Mouse (Mus musculus): ENCODE data around the gene Lce1m. TPM values are rescaled to one million over a fixed set of nuclear protein-coding genes. Genes with fewer than 3 reads are reported as not detected.
"Not testable (repeated sequence)": the region's sequence is repeated elsewhere in the genome, so short reads cannot be mapped to it uniquely, and the experiment has no call there.

Gene Lce1m
- total RNA-seq (2021): not detected

- intact Hi-C loops (cut with DNase I): no loop called here
- no peak for DNase-seq (ENCODE audit: low spot score)
Measured at GRCm38 (mm10) chr3:93018960-93019359, at the start of gene Lce1m. Lce1m (minus strand) TSS chr3:93019060.

DNA sequence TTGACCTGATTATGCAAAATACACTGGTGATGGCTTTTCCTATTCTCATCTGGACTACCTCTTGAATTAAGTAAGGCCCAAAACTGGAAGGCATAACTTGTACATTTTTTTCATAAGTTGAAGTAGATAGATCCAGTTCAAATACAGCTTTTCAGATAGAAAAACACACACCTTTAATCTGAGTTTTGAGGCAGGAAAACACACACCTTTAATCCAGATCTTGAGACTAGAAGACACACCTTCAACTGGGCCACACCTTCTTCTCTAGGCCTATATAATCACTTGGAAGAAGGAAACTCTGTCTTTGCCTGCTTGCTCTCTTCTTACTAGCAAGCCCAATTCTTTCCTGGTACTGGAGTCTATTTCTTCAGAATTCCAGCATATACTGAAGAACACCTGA, 49.7 kb upstream of the Lce1m start, which contains the start of gene Gm4858:
Gm4858 (plus strand) TSS at position 301 of the 400 bp plus-strand sequence.
- DNase-seq (ENCODE audit: low spot score); intact Hi-C loops (cut with DNase I): not testable (repeated sequence)

DNA sequence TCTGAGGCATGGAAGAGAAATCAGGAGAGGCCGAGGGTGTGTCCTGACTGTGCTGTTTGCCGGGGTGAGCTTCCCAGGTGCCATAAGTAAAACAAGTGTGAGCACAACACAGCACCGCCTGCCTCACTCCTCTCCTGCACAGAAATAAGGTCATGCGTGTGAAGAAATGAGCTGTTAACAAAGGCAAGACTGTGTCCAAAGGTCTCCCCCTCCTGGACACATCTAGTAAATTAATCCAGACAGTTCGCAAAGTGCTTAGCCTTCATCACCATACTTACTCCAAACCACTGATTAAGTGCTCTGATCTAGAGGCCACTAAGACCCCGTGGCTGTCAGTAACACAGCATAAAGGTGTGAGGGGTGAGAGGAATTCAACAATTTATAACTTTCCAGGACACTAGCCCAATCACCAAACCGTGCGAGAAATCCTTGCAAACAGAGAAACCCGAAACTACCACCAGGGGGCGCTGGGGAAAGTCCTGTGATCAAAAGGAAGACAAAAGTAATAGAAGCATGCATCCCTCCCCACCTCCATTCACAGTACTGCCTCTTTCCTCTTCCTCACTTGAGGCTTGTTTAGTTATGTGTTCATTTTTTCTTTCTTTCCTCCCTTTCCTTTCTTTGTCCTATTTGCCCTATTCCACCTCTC, 34.1 kb upstream of the Lce1m start:
- intact Hi-C loops (cut with DNase I): no loop called here
- no peak for DNase-seq (ENCODE audit: low spot score)

DNA sequence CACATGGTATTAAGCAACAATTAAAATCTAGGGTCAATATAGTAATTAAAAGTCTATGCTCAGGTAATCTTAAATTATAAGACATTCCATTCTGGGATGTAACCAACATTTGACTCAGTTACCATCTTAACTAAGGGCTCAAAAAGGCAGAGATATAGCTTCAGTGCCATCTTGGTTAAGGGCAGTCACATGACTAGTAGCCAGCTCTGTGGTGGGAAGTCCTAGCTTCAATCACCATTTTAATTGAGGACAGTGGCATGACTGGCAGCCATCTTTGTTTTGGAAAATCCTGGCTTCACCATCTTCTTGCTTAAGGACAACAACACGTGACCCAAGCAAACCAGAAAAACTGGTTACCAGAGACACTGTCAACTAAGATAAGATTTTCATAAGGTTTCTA, 31.3 kb upstream of the Lce1m start:
- intact Hi-C loops (cut with DNase I): no loop called here
- DNase-seq (ENCODE audit: low spot score): no peak

- DNase-seq (ENCODE audit: low spot score): no peak
- intact Hi-C loops (cut with DNase I): no loop called here
Measured at GRCm38 (mm10) chr3:93031450-93031849, 12.6 kb upstream of the Lce1m start.

DNA sequence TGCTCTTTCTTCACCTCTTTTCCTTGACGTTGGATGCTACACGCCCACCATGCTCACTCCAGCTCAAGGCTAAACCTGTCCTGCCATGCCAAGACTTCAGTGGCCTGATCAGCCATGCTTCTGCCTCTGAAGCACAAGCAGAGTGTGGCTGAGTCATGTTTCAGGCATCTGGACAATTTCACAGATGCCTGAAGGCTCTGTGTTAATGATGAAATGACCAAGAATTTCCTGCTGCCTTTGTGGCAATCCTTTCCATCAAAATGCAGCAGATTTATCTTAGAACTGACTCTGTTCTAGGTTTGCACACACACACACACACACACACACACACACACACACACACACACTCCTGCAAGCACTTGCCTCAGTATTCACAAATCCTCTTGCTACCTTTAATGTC, 6.6 kb upstream of the Lce1m start:
- intact Hi-C loops (cut with DNase I): loop anchor here (10.0 kb wide), 1 partner anchor 121 kb away; no protein-coding TSS in a partner anchor
- no peak for DNase-seq (ENCODE audit: low spot score)

- intact Hi-C loops (cut with DNase I): loop anchor here (10.0 kb wide), 1 partner anchor 119 kb away; no protein-coding TSS in a partner anchor
- DNase-seq (ENCODE audit: low spot score): no peak
Measured at GRCm38 (mm10) chr3:93023411-93024184, 4.7 kb upstream of the Lce1m start.

- DNase-seq (ENCODE audit: low spot score): no peak
- intact Hi-C loops (cut with DNase I): loop anchor here (10.0 kb wide), 1 partner anchor 116 kb away; no protein-coding TSS in a partner anchor
Measured at GRCm38 (mm10) chr3:93021171-93021570, 2.3 kb upstream of the Lce1m start.

GRCm38 (mm10) chr3:93015460-93016104, 3.3 kb downstream of the Lce1m start, which contains the start of gene Crct1:
Crct1 (minus strand) TSS chr3:93015687.
- intact Hi-C loops (cut with DNase I): no loop called here
- no peak for DNase-seq (ENCODE audit: low spot score)

GRCm38 (mm10) chr3:93014871-93015270, 4.0 kb downstream of the Lce1m start:
- intact Hi-C loops (cut with DNase I): no loop called here

GRCm38 (mm10) chr3:93014378-93014801, 4.5 kb downstream of the Lce1m start:
- no peak for DNase-seq (ENCODE audit: low spot score)
- intact Hi-C loops (cut with DNase I): no loop called here

More at GRCm38 (mm10) chr3:93014871-93015270, 4.0 kb downstream of the Lce1m start:
- DNase-seq (ENCODE audit: low spot score): no peak

- DNase-seq (ENCODE audit: low spot score): no peak
- intact Hi-C loops (cut with DNase I): no loop called here
Measured at GRCm38 (mm10) chr3:93002843-93003242, 16.0 kb downstream of the Lce1m start.

DNA sequence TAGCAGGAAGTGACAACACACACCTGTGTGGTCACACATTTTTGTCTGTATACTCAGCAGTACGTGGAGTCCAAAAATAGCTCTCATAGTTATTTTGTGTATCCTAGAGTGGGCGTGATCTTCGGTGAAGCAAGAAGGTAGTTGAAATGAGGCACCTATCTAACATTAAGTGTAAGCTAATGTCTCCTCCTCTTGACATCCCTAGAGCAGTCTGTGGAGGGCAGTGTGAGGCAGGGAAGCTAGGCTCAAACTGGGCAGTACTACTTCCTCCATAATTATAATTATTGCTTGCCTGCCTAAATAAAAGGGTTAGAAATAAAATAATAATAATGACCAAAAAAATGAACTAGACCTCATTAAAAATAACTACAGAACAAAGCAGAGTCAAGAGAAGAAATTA, 18.2 kb downstream of the Lce1m start:
- no peak for DNase-seq (ENCODE audit: low spot score)
- intact Hi-C loops (cut with DNase I): no loop called here

DNA sequence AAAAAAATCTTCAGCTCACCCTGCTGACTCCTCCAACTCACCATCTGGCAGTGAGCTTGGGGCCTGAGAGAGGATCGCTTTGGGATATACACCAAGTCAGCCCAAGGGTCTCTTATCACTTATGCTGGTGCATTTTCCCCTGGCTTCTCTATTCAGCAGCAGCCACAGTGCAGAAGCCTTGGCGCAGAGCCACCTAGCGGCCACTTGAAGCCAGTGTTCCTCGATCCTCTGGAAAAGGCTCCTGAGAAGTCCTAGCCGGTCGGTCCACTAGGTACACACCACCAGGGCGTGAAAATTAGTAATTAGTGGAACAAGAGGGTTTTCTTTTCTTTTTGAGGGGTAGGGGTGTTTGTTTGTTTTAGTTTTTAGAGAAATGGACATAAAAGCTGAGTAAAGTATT, 20.2 kb downstream of the Lce1m start:
- intact Hi-C loops (cut with DNase I): no loop called here

GRCm38 (mm10) chr3:92991926-92992325, 26.9 kb downstream of the Lce1m start, which contains the start of gene Lce3f:
Lce3f (plus strand) TSS chr3:92992226.
- intact Hi-C loops (cut with DNase I): no loop called here
- no peak for DNase-seq (ENCODE audit: low spot score)

More for the DNA sequence above, 20.2 kb downstream of the Lce1m start:
- DNase-seq (ENCODE audit: low spot score): peak; percentile 2

DNA sequence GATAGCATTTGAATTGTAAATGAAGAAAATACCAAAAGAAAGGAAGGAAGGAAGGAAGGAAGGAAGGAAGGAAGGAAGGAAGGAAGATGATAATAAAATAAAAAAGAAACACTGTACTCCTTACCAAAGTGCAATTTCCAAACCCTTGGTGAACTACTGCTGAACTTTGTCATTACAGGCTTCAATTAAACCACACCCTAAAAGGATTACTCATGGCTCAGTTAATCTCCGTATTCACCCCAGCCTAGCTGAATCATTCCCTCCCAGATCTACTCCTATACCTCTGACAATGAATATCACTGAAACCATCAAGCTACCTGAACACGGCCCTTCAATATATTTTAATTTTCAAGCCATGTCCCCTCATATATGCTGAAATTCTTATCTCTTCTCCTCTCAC, 40.4 kb downstream of the Lce1m start:
- intact Hi-C loops (cut with DNase I): no loop called here
- DNase-seq (ENCODE audit: low spot score): no peak

Other genes starting within 250 kb of the Lce1m start
- not detected for gene Lce1i, start 240.2 kb downstream of the Lce1m start, total RNA-seq (2021)
- gene Lce1j, start 228.5 kb downstream of the Lce1m start, total RNA-seq (2021): not detected
- gene Lce1k, start 211.2 kb downstream of the Lce1m start, total RNA-seq (2021): not detected
- not detected for gene Kprp, start 191.8 kb downstream of the Lce1m start, total RNA-seq (2021)
- gene Lce1l, start 167.8 kb downstream of the Lce1m start, total RNA-seq (2021): not detected
- gene 2310050C09Rik, start 148.8 kb downstream of the Lce1m start, total RNA-seq (2021): not detected
- gene Lce3a, start 92.8 kb downstream of the Lce1m start, total RNA-seq (2021): not detected
- not detected for gene Lce3b, start 86.1 kb downstream of the Lce1m start, total RNA-seq (2021)
- not detected for gene Lce3c, start 74.6 kb downstream of the Lce1m start, total RNA-seq (2021)
- gene Lce3d, start 61.7 kb downstream of the Lce1m start, total RNA-seq (2021): not detected
- gene Lce3e, start 52.0 kb downstream of the Lce1m start, total RNA-seq (2021): not detected
- not detected for gene Lce3f, start 26.8 kb downstream of the Lce1m start, total RNA-seq (2021)
- gene Crct1, start 3.4 kb downstream of the Lce1m start, total RNA-seq (2021): not detected
- gene Gm4858, start 49.8 kb upstream of the Lce1m start, total RNA-seq (2021): not detected
- not detected for gene Crnn, start 125.7 kb upstream of the Lce1m start, total RNA-seq (2021)
- gene Flg2, start 178.2 kb upstream of the Lce1m start, total RNA-seq (2021): not detected